Mouse (Mus musculus): ENCODE results near the gene Dnttip2.
A peak's percentile ranks its signal among the peaks of the same experiment; 100 is the strongest.

The Dnttip2 gene

DNA sequence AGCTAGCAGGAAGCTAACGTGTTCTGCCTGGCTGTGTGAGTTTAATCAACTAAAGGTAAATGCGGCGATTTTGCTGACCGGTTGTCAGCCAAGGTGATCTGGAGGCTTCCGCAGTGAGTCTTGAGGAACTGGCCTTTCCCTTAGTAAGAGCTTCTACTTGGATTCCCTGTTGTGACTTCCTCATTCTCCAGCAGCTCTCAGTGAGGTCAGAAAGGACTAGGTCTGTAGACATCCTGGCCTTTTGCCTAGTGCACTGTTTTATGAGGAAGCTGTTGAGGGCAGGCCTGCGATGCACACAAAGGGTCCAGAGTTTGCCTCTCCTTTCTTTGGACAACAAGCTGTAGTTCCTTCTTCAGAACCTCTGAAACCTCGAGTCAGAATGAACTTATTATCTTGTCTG is 16.5 kb downstream of the Dnttip2 start:
- DNase-seq, result no peak

DNA sequence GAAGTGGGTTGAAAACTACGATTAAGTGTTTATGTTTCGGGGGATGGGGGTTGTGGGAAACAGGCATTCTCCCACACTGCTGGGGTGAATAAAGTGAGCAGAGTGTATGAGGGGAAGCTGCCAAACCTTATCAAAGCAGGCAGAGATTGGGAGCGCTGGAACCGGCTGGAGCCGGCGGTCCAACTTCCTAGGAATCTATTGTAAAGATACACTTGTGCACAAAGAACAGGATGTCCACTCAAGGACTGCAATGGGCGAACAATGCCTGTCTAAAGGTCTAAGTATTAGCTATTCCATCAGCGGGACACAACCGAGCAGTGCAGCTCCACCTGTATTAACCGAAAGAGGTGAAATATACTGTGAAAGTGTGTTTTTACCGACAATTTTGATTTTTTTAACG is 17.6 kb downstream of the Dnttip2 start:
- peak; percentile 30 for DNase-seq

- DNase-seq, result peak; percentile 92
Measured at GRCm38 (mm10) chr3:122292300-122293222, 18.4 kb downstream of the Dnttip2 start.

DNA sequence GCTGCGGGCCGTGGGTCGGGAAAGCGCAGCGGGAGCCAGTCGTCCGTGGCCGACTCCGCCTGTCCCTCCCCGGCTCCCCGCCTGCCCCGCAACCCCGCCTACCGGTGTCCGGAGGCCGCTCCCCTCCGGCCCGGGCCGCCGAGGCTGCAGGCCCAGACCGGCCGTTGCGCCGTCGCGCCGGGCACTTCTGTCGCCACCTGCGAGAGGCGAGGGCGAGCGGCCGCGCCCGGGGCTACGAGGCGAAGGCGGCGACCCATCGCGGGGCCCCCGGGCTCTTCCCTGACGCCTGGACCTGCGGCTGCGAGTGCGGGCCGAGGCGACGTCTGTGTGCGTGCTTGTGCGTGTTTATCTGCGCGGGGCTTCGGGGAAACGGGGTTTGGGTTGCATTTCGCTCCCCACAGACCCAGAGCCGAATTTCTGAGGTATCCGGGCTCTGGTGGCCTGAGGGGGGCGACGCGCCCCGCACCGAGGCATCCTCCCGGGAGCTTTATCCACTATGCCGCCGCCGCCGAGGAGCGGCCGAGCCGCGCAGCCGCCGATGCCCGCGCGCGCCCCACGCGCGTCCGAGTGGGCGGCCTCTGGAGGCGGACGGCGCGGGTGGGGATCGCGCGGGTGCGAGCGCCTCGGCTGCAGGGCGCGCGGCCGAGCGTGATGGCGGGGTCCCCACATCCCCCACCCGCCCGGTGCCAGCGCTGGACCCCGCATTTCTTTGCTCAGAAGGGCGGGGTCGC is 19.2 kb downstream of the Dnttip2 start:
- DNase-seq, result no peak

- DNase-seq, result peak; percentile 95
Measured at GRCm38 (mm10) chr3:122293954-122294850, 20.0 kb downstream of the Dnttip2 start, which contains the start of gene Bcar3. Gene Bcar3 (plus strand): TSS chr3:122294136.

GRCm38 (mm10) chr3:122295511-122295910 is 21.3 kb downstream of the Dnttip2 start:
- DNase-seq, result peak; percentile 34

- peak; percentile 29 for DNase-seq
Measured at GRCm38 (mm10) chr3:122296979-122297378, 22.8 kb downstream of the Dnttip2 start.

- peak; percentile 35 for DNase-seq
Measured at GRCm38 (mm10) chr3:122300983-122301919, 27.1 kb downstream of the Dnttip2 start.

- DNase-seq, result no peak
Measured at GRCm38 (mm10) chr3:122304560-122304959, 30.4 kb downstream of the Dnttip2 start.

GRCm38 (mm10) chr3:122307894-122308671 is 33.9 kb downstream of the Dnttip2 start:
- no peak for DNase-seq

- DNase-seq, result no peak
Measured at GRCm38 (mm10) chr3:122308981-122309380, 34.8 kb downstream of the Dnttip2 start.

- DNase-seq, result peak; percentile 65
Measured at GRCm38 (mm10) chr3:122312078-122312477, 37.9 kb downstream of the Dnttip2 start.

DNA sequence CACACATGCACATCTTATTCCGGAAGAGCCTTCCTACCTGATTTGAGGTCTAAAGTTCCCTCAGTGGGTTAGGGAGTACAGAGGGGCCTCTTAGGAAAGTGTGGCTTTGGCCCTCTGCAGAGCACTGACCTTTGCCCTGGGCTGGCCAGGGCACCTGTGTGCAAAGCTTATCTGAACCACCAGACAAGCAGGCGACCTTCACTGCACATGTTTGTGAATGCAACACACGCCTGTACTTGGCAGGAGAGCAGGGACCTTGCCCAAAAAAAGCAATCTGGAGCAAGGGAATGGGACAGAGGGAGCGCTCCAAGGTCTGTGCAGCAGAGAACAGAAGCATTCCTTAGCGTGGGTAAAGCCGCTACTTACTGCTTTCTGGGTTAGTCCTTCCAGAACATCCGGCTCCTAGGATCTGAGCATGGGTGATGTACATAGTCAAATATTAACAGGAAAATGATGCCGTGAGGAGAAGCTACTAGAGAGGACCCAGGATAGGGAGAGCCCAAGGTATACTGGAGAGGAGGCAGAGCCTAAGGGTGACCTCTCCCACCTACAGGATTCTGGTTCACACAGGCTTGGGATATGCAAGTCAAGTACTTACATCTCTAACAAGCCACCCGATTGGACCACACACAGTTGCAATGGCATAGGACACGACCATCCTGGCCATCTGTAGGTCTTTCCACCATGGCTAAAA is 38.9 kb downstream of the Dnttip2 start:
- no peak for DNase-seq

DNA sequence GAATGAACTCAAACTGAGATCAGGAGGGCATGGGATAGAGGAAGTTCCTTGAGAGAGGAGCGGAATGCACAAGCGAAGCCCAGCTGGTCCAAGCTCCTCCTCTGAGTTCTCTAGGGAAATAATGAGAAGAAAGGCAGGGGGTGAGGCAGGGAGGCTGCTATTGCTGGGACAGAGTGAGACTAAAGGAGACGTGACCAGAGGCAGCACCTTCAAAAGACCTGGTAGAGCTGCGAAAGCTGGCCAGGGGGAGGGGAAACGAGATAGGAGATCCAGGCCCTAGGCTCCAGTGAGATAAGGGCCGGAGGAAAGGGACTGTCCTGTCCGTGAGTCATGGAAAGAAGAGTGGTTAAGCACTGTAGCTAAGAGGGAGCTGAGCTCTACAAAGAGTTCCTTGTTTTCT is 39.7 kb downstream of the Dnttip2 start:
- DNase-seq, result no peak

- DNase-seq, result no peak
Measured at GRCm38 (mm10) chr3:122316621-122317020, 42.4 kb downstream of the Dnttip2 start.

GRCm38 (mm10) chr3:122317339-122317738 is 43.2 kb downstream of the Dnttip2 start:
- DNase-seq, result no peak

DNA sequence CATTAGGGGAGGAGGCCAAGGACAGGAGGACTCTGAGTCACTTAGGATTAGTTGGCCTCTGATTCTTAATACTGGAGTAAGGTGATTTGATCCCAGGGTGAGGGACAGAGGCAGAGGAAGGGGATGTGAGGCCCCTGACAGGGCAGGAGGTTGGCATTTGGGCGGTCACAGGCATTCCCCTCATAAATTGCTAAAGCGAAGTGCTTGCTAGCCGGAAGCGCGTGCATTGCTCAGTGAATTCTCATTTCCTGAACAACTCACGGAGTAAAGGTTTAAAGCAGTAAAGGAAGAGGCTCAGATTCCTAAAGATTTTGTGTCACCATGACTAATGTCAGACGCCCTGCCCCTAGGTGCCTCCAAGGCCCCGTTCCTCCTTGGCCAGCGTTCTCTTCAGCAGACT is 48.0 kb downstream of the Dnttip2 start:
- DNase-seq, result no peak

GRCm38 (mm10) chr3:122323841-122324240 is 49.7 kb downstream of the Dnttip2 start:
- no peak for DNase-seq

DNA sequence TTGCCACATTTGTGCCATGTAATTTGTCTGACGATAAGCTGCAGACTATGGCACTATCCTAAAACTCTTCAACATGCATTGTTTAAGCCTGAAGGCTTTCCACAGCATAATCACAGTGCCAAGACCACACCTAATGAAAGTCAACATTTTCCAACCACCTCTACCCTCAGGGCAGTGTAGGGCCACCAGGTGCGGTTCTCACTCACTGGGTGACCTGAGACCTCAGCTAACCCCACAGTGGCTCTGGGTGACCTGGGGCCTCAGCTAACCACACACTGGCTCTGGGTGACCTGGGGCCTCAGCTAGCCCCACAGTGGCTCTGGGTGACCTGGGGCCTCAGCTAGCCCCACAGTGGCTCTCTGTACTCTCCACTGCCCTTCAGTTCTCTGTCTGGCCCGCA is 50.3 kb downstream of the Dnttip2 start:
- no peak for DNase-seq

DNA sequence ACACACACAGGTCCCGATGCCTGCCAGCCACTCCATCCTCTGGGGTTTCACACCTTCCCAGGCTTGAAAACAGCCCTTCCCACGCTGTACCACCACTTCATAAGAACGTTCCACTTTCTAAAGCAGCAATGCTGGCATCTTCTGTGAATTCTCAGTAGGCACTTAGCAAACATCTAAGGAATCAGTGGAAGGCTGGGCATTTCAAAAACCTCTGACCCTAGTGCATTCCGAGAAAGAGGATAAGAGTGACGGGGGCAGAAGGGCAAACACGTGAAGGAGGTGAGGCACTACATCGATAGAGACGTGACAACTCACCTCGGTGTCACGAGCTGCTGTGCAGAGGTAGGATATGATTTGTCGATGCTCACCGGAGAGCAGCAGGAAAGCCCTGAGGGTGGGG is 56.3 kb downstream of the Dnttip2 start:
- no peak for DNase-seq
